Mouse (Mus musculus) left cerebral cortex, postnatal 25 days (tissue): ENCODE data around the gene Rgs11. TPM values are rescaled to one million over a fixed set of nuclear protein-coding genes. Genes with fewer than 3 reads are reported as not detected.

Experiments
- total RNA-seq, 2 experiments: library from RNA; stranded (reverse); gene quantifications; 2 replicates each; pipeline ENCODE4 v1.2.3; 2021

Rgs11 gene
- total RNA-seq, 2 experiments from 2014 or later, result 36.6 to 43.5 TPM

Other genes with a start within 250 kb of the Rgs11 start
- 10 to 100 TPM; 47.0 to 51.6 TPM for gene Capn15, start 217.2 kb upstream of the Rgs11 start, total RNA-seq
- gene Rab11fip3, start 133.4 kb upstream of the Rgs11 start, total RNA-seq, result 100 to 1,000 TPM in 1 of 2 experiments, 10 to 100 TPM in 1; 95.8 to 103 TPM
- gene Decr2, start 112.6 kb upstream of the Rgs11 start, total RNA-seq, result 10 to 100 TPM; 26.4 to 27.9 TPM
- gene Nme4, start 107.3 kb upstream of the Rgs11 start, total RNA-seq, result 1 to 10 TPM; 3.3 to 3.7 TPM
- gene Tmem8, start 89.7 kb upstream of the Rgs11 start, total RNA-seq, result 10 to 100 TPM; 11.6 to 13.0 TPM
- gene Mrpl28, start 79.5 kb upstream of the Rgs11 start, total RNA-seq, result 10 to 100 TPM; 62.6 to 68.7 TPM
- gene Axin1, start 64.3 kb upstream of the Rgs11 start, total RNA-seq, result 10 to 100 TPM; 21.1 to 21.6 TPM
- gene Pdia2, start 3.9 kb upstream of the Rgs11 start, total RNA-seq, result under 1 TPM; 0.32 to 0.73 TPM
- 100 to 1,000 TPM; 103 to 107 TPM for gene Arhgdig, start 4.8 kb downstream of the Rgs11 start, total RNA-seq
- 10 to 100 TPM; 13.9 to 14.2 TPM for gene Fam234a, start 41.3 kb downstream of the Rgs11 start, total RNA-seq
- gene Luc7l, start 49.9 kb downstream of the Rgs11 start, total RNA-seq, result 10 to 100 TPM; 78.1 to 84.7 TPM
- 10 to 100 TPM; 75.2 to 75.9 TPM for gene Neurl1b, start 211.9 kb downstream of the Rgs11 start, total RNA-seq